Mouse (Mus musculus) G1E (cell line): Measurements from ENCODE around the gene Ntng1.

Experiments
- CTCF ChIP-seq: IDR thresholded peaks from 2 replicates; pipeline ENCODE4 v1.5.1; 2012; ENCODE audit warnings: low read depth, low read length, inconsistent platforms, mixed read lengths
- GATA1 ChIP-seq: IDR thresholded peaks from 2 replicates; pipeline ENCODE4 v1.6.1; 2012; ENCODE audit warnings: borderline replicate concordance, low read length, inconsistent platforms, mixed read lengths
- GATA2 ChIP-seq: IDR thresholded peaks from 2 replicates; pipeline ENCODE4 v1.6.1; 2012; ENCODE audit warnings: low read depth, low read length, inconsistent platforms, borderline replicate concordance
- TAL1 ChIP-seq: conservative IDR thresholded peaks from 2 replicates; pipeline ENCODE4 v1.6.1; 2012; ENCODE audit warnings: low read depth, low read length, inconsistent platforms, mixed read lengths

DNA sequence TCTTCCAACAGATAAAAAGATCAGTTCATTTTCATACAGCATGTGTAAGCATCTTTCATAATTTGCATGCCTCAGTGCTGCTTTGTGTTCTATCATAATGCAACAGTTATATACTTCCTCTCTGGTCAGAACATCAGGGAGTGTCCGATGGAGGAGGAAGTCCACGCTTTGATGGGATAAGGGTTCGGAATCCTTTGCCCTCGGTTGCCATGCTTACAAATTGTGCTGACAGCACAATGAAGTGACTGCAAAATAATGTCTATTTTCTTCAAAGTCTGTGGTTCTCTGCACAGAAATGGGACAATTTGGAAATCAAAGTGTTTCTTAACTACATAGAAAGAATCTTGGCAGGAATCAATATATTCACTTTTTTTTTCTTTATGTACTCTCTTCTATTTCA is 297.2 kb downstream of the Ntng1 start:
- TF ChIP-seq CTCF (no peak), GATA1 (no peak), GATA2 (no peak), TAL1 (no peak)
